Mouse (Mus musculus): ENCODE data around the gene Plin2. TPM values are rescaled to one million over a fixed set of nuclear protein-coding genes. Genes with fewer than 3 reads are reported as not detected.
"Not testable (repeated sequence)": the region's sequence is repeated elsewhere in the genome, so short reads cannot be mapped to it uniquely, and the experiment has no call there.

Gene Plin2
- total RNA-seq, 2 experiments from 2014 or later, result 453 to 1,008 TPM

DNA sequence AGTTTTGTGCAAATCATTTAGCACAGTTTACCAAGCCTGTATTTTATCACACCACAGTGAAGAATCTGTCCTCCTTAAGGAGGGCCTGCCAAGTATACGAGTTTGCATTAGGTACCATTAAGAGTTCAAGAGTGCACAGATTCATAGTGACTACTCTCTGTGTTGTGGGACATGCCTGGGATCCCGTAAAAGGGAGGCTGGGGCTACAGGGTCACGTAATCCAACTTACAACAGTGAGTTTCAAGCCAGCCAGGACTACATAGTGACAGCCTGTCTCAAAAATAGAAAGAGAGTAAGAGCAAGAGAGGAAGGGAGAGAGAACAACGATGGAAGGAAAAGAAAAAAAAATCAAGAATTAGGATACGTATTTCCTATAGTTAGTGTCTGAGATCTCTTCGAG lies 14.9 kb upstream of the Plin2 start:
- DNase-seq (ENCODE audit: low spot score in 2 of 2), result no peak

DNA sequence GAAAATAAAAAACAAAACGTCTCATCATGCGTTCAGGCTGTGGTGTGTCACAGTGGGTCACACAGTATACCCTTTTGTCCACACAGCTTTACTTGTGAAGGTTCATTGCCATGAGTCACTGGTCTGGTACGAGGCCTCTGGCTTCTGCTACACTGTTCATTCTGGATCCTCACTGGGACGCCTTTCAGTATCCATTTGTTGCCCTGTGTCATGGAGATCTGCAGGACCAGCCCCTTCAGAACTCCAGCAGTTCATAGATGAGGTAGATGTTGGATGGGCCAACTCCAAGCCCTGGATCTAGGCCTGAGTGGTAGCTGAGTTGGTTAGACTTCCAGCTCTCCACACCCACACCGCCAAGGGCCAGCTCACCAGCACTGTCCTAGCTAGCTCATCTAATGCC lies 13.9 kb upstream of the Plin2 start:
- no peak for DNase-seq (ENCODE audit: low spot score in 2 of 2)

DNA sequence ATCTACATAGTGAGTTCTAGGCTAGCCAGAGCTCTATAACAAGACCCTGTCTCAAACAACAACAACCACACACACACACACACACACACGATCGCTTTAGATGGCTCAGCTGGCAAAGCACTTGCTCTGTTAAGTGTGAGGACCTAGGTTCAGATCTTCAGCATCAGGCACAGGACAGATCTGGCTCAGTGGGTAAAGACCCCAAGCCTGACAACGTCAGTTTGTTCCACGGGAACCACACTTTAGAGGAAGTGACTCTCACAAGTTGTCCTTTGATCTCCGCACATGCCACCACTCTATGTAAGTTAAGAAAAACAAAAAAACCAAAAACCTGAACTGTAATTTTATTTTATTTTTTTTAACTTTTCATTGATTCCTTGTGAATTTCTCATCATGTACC lies 13.4 kb upstream of the Plin2 start:
- no peak for DNase-seq (ENCODE audit: low spot score in 2 of 2)

DNA sequence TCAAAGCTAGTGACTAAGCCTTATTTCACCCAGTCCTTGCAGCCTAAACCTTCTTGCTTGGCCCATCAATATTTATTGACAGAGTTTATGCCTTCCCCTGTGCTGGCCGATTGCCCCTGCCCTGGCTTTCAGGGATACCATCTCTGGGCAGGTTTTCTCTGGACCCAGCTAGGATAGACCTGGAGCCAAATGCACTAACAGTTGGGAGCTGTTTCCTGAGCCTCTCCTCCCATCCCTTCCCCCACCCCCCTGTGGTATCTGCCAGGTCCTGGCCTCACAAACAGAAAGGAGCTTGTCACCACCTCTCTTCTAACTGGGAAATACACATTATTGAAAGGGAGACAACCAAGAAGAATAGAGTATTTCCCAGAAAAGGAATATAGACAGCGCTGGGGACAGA lies 12.0 kb upstream of the Plin2 start:
- DNase-seq (ENCODE audit: low spot score in 2 of 2), result no peak

DNA sequence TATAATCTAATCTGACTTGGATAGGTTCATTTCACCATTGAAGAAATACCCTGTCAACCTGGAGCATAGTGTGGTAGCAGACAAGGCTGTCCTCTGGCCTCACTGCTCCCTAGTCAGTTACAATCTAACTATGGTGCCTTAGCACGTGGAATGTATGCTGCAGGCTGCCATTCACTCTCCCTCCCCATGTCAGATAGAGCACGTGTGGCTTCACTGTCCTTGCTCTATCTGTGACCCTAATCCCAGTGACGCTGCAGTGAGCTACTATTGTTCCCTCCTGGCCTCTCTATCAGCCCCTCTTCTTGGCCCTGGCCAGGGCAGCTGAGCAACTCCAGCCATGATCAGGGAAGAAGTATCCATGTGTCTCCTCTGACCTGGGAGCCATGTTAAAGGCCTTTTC lies 11.6 kb upstream of the Plin2 start:
- DNase-seq (ENCODE audit: low spot score in 2 of 2), result no peak

DNA sequence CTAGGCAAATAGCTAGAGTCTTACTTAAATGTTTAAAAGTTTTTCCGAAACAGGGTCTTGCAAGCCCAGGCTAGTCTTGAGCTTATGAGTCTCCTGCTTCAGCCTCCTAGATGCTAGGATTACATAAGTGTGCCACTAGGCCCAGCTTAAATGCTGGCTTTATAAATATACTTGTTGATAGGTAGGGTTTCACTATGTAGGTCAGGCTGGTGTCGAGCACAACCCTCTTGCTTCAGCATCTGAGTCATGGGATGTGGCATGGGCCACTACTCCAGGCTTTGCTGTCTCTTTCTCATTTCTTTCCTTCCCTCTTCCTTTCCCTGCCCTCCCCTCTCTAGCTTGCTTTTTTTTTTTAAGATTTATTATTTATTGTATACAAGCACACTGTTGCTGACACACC lies 9.8 kb upstream of the Plin2 start:
- no peak for DNase-seq (ENCODE audit: low spot score in 2 of 2)

DNA sequence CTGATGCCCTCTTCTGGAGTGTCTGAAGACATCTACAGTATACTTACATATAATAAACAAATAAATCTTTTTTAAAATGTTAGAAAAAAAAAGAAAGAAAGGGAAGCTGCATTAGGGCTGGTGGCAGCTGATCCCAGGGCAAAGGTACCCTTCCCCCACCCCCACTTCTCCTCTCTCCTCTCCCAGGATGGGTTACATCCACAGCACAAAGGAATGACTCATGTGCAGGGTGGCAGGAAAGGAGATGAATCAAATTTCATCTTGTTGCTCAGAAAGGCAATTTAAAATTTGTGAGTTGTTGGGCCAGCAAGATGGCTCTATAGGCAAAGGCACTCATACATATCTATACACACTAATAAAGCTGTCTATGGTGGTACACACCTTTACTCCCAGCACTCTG lies 6.9 kb upstream of the Plin2 start:
- no peak for DNase-seq (ENCODE audit: low spot score in 2 of 2)

DNA sequence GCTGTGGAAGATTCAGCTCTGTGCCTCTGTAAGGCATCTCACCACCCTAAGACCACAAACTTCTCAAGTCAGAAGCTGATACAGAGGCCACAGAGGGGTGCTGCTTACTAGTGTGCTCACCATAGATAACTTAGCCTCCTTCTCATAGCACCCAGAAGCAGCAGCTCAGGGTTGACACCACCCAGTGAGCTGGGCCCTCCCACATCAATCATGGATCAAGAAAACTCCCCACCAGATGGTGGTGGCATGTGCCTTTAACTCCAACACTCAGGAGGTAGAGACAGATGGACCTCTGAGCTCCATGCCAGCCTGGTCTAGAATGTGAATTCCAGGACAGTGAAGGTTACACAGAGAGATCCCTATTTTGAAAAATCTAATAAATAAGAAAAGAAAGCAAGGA lies 4.9 kb upstream of the Plin2 start:
- DNase-seq (ENCODE audit: low spot score in 2 of 2), result not testable (repeated sequence)

DNA sequence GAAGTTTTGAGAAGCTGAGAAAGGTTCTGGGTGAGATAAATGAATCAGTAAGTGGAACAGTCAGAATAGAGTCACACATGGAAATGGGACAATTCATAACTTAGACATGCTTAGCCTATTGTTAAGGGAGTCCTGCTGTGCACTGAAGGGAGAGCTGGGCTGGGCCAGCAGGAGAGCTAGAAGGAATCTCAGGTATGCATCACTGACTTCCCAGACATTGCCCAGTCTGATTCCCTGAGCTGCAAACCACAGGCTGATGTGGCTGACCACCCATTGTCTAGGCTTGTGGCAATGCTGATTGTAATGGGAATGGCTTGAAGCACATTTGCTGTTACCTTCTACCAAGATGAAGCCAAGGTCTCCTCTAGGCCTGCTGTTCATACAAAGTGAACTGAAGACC lies 4.3 kb upstream of the Plin2 start:
- not testable (repeated sequence) for DNase-seq (ENCODE audit: low spot score in 2 of 2)

DNA sequence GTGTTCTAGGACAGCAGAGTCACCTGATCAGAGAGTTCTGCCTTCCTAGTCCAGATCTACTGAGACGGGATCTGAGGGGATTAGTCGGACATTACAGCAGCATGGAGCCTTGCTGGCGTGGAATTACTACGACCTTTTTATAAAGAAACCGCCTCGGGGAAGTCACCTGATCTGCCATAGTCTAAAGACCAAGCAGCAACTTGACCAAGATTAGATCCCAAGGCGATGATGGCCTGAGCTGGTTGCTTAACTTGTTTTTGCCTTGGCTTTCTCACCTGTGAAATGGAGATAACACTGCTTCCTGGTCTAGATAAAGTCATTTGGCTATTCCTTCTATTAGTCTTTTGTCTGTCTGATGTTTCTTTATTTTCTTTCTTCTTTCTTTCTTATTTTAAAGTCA lies 2.6 kb upstream of the Plin2 start:
- DNase-seq (ENCODE audit: low spot score in 2 of 2), result no peak

DNA sequence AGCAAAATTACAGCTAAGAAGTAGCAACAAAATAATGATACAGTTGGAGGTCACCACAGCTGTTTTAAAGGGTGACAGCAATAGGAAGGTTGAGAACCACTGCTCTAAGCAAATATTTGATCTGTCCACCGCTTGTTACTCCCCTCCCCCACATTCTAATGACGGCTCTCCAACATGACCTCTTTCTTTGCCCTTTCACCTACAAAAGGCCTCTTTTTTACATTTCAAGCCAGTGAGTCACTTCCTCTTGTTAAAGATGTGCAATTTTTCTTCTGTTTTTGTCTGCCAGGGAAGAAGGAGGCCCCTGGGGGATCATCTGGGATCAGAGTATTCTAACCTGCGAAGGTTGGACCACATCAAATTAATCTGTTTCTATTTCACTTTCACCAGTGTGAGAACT lies 1.9 kb upstream of the Plin2 start:
- no peak for DNase-seq (ENCODE audit: low spot score in 2 of 2)

DNA sequence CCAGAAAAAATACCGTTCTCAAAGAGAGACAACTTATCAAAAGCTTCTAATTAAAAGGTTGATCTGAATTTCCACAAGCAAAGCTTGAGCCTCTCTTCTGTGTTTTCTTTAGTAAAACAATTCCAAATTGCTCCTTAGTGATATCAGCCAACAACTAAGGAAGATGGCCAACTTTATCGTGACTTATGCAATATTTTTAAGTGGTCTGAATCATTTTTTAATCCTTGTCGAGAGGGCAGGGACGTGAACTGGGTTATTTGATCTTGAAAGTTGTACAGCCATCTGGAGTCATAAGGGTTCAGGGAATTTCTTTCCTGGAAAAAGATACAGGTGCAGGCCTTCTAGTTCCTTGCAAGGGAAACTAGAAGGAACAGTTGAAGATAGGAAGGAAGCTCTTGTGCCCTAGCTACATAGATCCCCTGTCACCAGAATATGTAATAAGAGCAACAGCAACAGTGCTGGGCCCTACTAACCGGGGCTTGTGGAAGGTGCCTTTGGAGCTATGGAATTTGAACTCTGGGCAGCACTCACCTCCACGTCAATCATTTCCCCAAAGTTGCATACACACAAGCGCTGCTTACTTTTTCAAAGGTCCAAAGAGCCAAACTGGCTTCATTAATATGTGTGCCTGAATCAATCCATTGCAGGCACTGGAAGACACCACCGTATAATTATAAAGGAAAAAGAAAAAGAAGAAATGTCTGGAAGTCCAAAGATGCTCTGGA lies 884 bp upstream of the Plin2 start:
- DNase-seq (ENCODE audit: low spot score in 2 of 2), result no peak

DNA sequence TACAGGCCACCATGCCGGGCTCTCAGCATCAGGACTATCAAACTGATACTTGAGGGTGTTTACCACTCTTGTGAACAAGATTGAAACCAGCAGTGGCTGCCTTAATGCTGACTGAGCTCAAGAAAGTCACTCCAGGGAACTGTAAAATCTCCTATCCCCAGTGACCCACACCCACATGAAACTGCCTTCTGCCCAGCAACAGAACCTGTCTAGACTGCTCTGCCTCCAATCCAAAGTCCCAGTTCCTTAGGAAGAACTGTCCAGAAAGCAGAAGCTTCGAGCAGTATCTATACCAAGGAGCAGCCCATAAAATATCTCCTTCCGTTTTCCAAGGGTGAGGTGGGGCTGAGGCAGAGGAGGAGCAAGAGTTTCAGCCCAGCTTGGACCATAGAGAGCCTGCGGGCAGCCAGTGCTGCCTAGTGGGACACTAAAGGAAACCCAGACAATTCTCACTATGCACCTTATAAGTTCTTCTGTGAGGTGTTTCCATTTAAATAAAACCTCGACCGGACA lies 563 bp downstream of the Plin2 start:
- peak in 1 of 2 experiments; percentile 42 for DNase-seq (ENCODE audit: low spot score in 2 of 2)

DNA sequence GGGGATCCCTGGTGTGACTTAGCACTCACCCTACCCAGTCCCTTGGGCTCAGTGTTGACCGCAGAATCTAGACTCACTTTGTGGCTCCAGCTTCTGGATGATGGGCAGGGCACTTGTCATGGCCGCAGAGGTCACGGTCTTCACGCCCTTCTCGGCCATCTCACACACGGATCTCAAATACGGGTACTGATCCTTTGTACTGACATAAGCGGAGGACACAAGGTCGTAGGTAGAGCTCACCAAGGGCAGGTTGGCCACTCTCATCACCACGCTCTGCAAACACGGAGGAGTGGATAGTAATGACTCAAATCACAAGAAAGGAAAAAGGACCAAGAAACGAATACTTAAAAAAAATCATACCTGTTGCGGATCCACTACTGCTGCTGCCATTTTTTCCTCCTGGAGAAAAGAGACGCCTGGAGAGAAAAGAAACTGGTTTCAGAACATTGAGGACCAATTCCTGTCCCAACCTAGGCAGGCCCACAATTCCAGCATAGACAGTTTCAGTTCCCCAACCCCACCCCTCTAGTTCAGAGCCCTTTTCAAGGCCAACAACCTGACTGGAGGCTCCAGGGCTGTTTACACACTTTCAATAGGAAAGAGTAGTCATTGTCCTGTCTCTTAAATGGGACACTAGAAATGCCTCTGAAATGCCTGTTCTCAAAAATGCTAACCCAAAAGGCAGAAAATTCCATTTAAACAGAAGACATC lies 1.4 kb downstream of the Plin2 start:
- no peak for DNase-seq (ENCODE audit: low spot score in 2 of 2)

DNA sequence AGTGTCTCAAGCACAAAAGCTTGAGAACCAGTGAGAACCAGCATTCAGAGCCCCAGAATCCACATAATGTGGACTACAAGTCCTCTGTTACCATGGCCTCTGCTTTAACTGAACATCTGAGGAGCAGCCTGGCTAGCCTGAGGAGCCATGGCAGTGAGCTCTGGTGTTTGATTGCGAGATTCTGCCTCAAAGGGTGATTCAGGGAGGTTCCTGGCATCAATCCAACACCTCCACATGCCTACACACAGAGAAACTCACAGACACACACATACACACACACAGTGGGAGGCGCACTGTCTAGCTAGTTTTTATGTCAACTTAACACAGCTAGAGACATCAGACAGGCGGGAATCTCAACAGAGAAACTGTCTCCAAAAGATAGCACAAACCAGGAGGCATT lies 4.3 kb downstream of the Plin2 start:
- DNase-seq (ENCODE audit: low spot score in 2 of 2), result no peak

DNA sequence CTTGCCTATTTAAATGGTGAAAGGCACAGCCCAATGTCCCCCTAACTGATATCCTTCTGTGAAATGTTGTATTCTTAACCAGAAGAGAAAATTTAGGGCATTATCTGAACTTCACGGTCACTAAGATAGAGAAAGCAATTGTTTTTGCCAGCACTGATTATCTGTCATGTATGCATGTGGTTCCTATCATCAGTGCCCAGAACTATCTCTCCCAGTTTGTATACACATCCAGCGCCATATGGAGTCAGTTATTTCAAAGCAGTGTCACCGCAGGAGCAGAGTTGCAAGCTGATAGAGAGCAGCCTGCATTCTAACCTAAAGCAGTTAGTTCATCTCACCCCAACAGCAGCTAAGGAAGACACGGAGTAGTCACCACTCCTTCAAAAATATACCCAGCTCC lies 5.9 kb downstream of the Plin2 start:
- no peak for DNase-seq (ENCODE audit: low spot score in 2 of 2)

DNA sequence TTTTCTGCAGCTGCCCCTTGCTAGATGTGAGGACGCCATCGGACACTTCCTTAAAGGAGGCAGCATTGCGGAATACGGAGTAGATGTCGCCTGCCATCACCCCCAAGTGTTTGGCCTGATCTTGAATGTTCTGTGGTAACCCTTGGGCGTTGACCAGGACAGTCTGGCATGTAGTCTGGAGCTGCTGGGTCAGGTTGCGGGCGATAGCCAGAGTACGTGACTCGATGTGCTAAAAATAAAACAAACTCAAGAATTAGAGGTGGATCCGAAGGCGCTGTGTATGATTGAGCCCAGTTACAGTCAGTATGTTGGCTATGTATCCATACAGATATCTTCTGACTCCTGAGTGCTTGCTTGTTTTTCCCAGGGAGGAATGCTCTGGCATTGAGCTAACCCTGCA lies 12.7 kb downstream of the Plin2 start:
- no peak for DNase-seq (ENCODE audit: low spot score in 2 of 2)

DNA sequence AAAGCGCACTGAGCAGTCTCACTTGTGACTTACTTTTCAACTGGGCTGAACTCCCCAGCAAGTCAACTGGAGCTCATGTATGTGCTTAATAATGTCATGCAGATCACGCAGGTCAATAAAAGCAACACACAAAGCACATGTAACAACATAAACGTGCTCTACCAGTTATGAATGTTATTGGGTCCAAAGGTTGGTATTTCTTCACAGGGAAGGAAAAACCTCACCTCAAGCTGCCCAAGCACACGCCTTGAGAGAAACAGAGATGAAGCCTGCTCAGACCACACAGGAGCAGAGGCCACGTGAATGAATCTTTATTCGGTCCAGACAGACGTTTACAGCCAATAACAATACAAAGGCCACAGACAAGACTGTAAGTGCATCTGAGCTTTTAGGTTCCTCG lies 13.4 kb downstream of the Plin2 start:
- not testable (repeated sequence) for DNase-seq (ENCODE audit: low spot score in 2 of 2)

DNA sequence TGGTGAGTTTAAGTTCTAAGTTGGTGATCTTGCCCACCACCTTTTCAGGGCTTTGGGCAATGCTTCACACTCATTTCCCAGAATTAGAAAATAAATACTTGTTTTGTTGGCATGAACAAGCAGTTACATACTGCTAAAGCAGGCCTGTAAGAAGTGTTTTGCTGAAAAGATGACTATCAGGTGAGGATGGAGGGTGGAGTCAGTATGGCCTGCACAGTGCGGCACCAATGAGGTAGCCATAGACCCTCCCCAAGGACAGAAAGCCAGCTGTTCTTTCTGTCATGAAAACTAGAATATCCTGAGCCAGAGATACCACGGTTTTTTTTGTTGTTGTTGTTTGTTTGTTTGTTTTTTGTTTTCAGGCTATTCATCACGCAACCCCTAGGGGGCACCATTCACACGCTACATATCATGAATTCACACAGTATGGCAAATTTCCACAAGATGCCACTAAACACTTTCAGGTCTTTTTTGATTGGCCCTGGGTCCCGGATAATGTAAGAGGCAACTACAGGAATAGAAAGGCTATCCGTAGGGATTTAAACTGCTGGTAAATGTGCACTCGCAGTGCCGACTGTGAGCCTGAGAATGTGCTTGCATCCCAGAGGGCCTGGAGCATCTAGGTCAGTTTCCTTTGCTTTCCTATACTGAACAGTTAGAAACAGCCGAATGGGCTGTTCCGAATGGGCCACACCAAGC lies 18.0 kb downstream of the Plin2 start:
- DNase-seq (ENCODE audit: low spot score in 2 of 2), result no peak

DNA sequence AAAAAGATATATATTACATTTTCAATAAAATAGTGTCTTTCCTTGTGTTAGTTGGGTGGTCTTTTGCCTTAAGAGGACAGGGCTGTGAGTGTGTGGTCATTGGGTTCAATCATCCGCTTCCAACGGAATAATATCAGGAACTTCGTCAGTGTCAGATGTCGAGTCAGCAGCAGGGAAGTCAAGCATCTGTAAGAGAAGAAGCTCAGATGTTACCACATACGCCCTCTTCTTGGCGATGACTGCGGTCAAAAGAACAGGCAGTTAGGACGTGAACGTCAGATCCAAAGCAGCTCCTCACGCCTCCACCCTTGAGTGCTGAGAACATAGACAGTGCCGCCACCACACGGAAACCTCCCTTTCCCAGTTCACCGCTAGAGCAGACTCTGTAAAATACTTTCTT lies 21.5 kb downstream of the Plin2 start:
- DNase-seq (ENCODE audit: low spot score in 2 of 2), result not testable (repeated sequence)

DNA sequence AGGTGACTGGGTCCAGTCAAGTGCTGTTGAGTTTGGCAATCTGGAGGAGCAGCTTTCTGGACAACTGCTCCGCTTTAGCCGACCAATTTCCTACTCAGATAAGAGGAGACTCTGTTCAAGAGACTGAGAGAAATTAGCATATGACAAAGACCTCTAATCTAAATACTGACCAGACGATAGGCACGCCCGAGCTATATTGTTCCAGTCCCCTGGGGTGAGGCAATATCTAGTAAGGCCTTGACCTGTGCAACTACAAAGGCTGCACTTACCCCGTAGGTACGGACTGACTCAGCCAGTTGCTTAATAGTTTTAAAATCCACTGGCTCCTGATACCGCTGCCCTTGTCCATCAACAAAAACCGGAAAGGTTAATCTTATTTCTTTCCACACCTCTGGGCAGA lies 32.3 kb downstream of the Plin2 start:
- DNase-seq (ENCODE audit: low spot score in 2 of 2), result not testable (repeated sequence)

DNA sequence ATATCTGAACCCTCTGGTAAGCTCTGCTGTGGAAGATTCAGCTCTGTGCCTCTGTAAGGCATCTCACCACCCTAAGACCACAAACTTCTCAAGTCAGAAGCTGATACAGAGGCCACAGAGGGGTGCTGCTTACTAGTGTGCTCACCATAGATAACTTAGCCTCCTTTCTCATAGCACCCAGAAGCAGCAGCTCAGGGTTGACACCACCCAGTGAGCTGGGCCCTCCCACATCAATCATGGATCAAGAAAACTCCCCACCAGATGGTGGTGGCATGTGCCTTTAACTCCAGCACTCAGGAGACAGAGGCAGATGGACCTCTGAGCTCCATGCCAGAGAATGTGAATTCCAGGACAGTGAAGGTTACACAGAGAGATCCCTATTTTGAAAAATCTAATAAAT lies 35.0 kb downstream of the Plin2 start:
- DNase-seq (ENCODE audit: low spot score in 2 of 2), result not testable (repeated sequence)
